Mouse (Mus musculus): ENCODE data around the gene Adamts8.

DNA sequence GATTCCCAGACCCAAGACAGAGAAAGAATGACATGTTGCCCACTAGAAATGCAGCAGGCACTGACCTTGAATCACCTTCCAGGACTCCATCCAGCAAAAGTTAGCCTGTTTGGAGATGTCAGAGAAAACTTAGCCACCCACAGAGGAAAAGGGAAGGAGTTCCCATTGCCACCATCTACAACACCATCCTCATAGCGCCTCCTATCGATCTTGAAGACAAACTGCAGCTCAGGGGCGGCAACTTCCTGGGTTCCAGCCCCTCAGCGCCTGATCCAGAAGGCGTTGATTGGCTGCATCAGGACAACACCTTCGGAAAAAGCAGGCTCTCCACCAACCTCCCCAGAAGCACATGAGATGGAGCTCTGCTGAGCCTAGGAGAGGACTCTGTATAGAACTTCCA lies 21.6 kb upstream of the Adamts8 start:
- TF ChIP-seq CTCF (IDR thresholded peaks at IDR 0.05; ENCODE audit: low read depth) (peak; percentile 80), EP300 (optimal IDR thresholded peaks at IDR 0.05) (no peak)
